Mouse (Mus musculus): Measurements from ENCODE around the gene Syne2. TPM values are rescaled to one million over a fixed set of nuclear protein-coding genes. Genes with fewer than 3 reads are reported as not detected.
"Not testable (repeated sequence)": the region's sequence is repeated elsewhere in the genome, so short reads cannot be mapped to it uniquely, and the experiment has no call there.

Gene Syne2
- polyA plus RNA-seq, 1 experiment = 82.0 TPM

DNA sequence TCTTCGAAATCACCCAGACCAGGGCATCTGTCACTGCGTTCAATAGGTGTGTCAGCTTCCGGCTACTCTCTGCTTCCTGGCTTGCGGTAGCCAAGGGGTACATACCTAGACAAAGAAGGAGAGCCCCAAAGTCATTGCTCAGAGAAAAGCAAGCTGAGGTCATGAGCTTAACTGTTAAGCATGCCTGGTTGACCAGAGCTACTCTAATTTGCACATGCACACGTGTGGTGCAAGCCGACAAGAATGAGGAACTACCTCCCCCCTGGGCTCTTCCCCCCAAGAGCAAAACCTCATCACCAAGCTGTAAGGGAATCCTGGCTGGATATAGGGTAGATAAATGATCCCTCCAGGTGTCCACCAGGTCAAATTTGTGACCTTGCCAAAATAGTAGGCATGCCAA lies 305.3 kb downstream of the Syne2 start:
- whole genome bisulfite sequencing = 85% methylated on average over 6 of the region's 6 CpGs

DNA sequence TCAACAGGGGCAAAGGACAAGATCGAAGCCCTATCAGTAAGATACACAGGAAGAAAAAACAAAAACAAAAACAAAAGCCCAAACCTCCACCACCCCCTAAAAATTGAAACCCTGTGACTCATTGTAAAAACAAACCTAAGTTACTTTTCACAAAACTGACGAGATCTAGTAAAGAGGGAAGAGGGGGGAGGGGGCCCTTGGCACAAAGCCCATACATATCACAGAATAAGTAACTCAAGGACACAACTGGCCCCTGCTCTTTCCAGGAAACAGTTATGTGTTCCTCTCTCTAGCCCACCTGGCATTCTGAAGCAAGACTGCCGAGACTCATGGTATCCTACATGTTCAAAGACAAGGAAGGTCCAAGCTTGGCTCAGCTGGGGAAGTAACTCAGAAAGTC lies 310.4 kb downstream of the Syne2 start:
- Histone ChIP-seq H3K4me3 (replicated peaks; ENCODE audit: extremely low read depth, low read depth, low read length) (no peak overlapping the region), H3K4me1 (ENCODE audit: control insufficient read depth, insufficient read depth, low read length) (no peaks in the 10 kb centered on the region)
- no peak for DNase-seq
- WGBS = 41% methylated on average over 3 of the region's 3 CpGs
- TF ChIP-seq POLR2A (IDR thresholded peaks at IDR 0.05; ENCODE audit: borderline replicate concordance, extremely low read depth, low read depth, low read length) (no peak), CTCF (IDR thresholded peaks at IDR 0.05; ENCODE audit: insufficient read depth, low read length) (no peak)

More for the DNA sequence above, 305.3 kb downstream of the Syne2 start:
- no peak overlapping the region for H3K4me3 ChIP-seq (replicated peaks; ENCODE audit: extremely low read depth, low read depth, low read length)
- no peak for DNase-seq
- TF ChIP-seq POLR2A (IDR thresholded peaks at IDR 0.05; ENCODE audit: borderline replicate concordance, extremely low read depth, low read depth, low read length) = no peak
- TF ChIP-seq CTCF (IDR thresholded peaks at IDR 0.05; ENCODE audit: insufficient read depth, low read length) = no peak
- H3K4me1 ChIP-seq (ENCODE audit: control insufficient read depth, insufficient read depth, low read length) = no peaks in the 10 kb centered on the region

DNA sequence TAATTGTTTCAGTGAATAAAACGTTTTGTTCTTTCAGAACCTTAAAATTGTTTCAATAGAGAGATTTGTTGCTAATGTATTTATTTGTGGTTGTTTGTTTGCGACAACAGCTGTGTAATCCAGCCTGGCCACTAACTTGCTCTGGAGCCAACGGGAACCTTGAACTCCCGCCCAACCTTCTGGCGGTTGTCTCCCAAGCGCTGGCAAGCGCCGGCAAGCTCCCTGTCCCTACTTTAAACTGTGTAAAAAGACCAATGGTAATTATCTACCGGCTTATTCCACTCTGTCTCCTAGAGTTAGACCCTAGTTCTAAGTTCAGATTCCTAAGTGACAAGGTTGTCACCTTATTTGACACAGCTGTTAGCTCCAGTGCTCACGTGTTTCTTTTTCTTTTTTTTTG lies 310.9 kb downstream of the Syne2 start:
- Histone ChIP-seq H3K4me1 (ENCODE audit: control insufficient read depth, insufficient read depth, low read length) (no peaks in the 10 kb centered on the region), H3K4me3 (replicated peaks; ENCODE audit: extremely low read depth, low read depth, low read length) (no peak overlapping the region)
- no peak for DNase-seq
- WGBS = 65% methylated on average over 10 of the region's 10 CpGs
- TF ChIP-seq POLR2A (IDR thresholded peaks at IDR 0.05; ENCODE audit: borderline replicate concordance, extremely low read depth, low read depth, low read length) (no peak), CTCF (IDR thresholded peaks at IDR 0.05; ENCODE audit: insufficient read depth, low read length) (no peak)

DNA sequence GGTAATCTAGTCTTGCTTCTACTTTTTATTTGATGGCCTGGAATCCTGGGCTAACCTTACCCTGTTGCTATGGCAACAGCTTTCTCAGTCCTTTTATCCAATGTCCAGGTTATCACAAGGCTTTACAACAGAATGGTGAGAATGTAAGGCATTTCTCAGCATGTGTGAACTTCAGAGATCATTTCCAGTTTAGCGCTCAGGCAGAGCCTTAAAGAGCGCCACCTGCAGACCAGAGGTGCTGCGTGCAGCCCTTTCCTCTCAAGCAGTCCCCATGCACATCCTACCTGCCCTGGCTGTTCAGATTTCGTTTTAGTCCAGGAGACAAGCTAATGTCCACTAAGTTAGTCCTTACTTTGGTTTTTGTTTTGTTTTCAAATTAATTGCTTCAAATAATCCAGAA lies 312.3 kb downstream of the Syne2 start:
- Histone ChIP-seq H3K4me3 (replicated peaks; ENCODE audit: extremely low read depth, low read depth, low read length) (no peak overlapping the region), H3K4me1 (ENCODE audit: control insufficient read depth, insufficient read depth, low read length) (no peaks in the 10 kb centered on the region)
- 37% methylated on average over 4 of the region's 4 CpGs for WGBS
- TF ChIP-seq POLR2A (IDR thresholded peaks at IDR 0.05; ENCODE audit: borderline replicate concordance, extremely low read depth, low read depth, low read length) (no peak), CTCF (IDR thresholded peaks at IDR 0.05; ENCODE audit: insufficient read depth, low read length) (peak; percentile 79)
- peak; percentile 25 for DNase-seq

DNA sequence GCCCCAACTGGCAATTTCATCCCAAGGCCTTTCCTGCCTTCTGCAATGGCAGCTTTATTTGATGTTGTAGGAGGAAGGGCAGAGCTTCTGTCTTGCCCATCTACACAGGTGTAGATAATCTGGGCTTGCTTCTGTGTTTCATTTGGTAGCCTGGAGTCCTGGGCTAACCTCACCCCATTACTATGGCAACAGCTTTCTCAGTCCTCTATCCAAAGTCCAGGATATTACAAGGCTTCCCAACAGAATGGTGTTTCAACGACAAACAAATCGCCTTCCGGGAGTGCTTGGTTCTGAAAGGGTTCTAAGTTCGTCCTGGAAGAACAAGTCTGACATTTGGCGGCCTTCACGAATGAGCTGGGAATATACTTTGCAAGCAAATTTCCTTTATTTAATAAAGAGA lies 313.0 kb downstream of the Syne2 start:
- H3K4me3 ChIP-seq (replicated peaks; ENCODE audit: extremely low read depth, low read depth, low read length) = no peak overlapping the region
- no peaks in the 10 kb centered on the region for H3K4me1 ChIP-seq (ENCODE audit: control insufficient read depth, insufficient read depth, low read length)
- TF ChIP-seq CTCF (IDR thresholded peaks at IDR 0.05; ENCODE audit: insufficient read depth, low read length) (no peak), POLR2A (IDR thresholded peaks at IDR 0.05; ENCODE audit: borderline replicate concordance, extremely low read depth, low read depth, low read length) (no peak)
- no peak for DNase-seq
- 82% methylated on average over 6 of the region's 6 CpGs for WGBS

DNA sequence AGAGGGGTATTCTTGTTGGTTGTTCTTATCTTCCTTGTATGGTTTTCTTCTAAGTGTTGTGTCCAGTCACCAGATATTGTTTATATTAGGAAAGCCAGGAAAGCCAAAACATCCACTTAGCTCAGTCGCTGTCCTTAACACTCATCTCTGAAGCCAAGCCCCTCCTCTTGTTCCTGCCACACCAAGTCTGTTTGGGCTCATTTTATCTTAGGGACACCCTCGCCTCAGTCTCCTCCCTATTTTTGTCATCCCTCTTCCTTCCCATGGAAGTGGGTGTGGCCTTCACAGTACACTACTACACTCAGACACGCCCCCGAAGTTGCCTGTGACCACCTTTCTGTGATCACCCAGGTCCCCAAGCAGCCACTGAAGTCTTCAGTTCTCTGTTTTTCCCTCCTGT lies 314.7 kb downstream of the Syne2 start:
- H3K4me1 ChIP-seq (ENCODE audit: control insufficient read depth, insufficient read depth, low read length) = no peaks in the 10 kb centered on the region
- no peak for TF ChIP-seq CTCF (IDR thresholded peaks at IDR 0.05; ENCODE audit: insufficient read depth, low read length)
- TF ChIP-seq POLR2A (IDR thresholded peaks at IDR 0.05; ENCODE audit: borderline replicate concordance, extremely low read depth, low read depth, low read length) = no peak
- WGBS = 52% methylated on average over 4 of the region's 4 CpGs
- no peak overlapping the region for H3K4me3 ChIP-seq (replicated peaks; ENCODE audit: extremely low read depth, low read depth, low read length)
- no peak for DNase-seq

DNA sequence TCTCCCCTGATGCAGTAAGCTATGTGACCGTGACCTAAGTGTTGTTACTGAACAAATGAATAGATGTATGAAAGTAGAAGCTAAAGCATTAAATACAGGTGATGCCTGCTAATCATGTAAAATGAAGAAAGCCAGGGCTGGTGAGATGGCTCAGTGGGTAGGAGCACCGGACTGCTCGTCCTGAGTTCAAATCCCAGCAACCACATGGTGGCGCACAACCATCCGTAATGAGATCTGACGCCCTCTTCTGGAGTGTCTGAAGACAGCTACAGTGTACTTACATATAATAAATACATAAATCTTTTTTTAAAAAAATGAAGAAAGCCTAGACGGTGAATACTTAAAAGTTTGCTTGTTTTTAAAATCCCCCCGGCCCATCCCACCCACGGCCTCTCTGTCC lies 315.1 kb downstream of the Syne2 start:
- not testable (repeated sequence) for H3K4me3 ChIP-seq (replicated peaks; ENCODE audit: extremely low read depth, low read depth, low read length); H3K4me1 ChIP-seq (ENCODE audit: control insufficient read depth, insufficient read depth, low read length); DNase-seq
- WGBS = 84% methylated on average over 9 of the region's 9 CpGs

GRCm38 (mm10) chr12:76136701-76137100 lies 318.8 kb downstream of the Syne2 start:
- DNase-seq = no peak
- WGBS = 54% methylated on average over 6 of the region's 6 CpGs
- H3K4me1 ChIP-seq (ENCODE audit: control insufficient read depth, insufficient read depth, low read length) = no peaks in the 10 kb centered on the region
- H3K4me3 ChIP-seq (replicated peaks; ENCODE audit: extremely low read depth, low read depth, low read length) = no peak overlapping the region
- TF ChIP-seq POLR2A (IDR thresholded peaks at IDR 0.05; ENCODE audit: borderline replicate concordance, extremely low read depth, low read depth, low read length) = no peak
- no peak for TF ChIP-seq CTCF (IDR thresholded peaks at IDR 0.05; ENCODE audit: insufficient read depth, low read length)

- H3K4me3 ChIP-seq (replicated peaks; ENCODE audit: extremely low read depth, low read depth, low read length); DNase-seq; H3K4me1 ChIP-seq (ENCODE audit: control insufficient read depth, insufficient read depth, low read length): not testable (repeated sequence)
- WGBS = 13% methylated on average over 30 of the region's 30 CpGs
Observed at GRCm38 (mm10) chr12:76152389-76152788, 334.5 kb downstream of the Syne2 start.

Other genes with a start within 250 kb of the Syne2 start
- 13.8 and 23.3 TPM in 2 replicates for gene Ppp2r5e, start 221.9 kb upstream of the Syne2 start, polyA plus RNA-seq (2012; rRNA removed)
- gene Wdr89, start 148.6 kb upstream of the Syne2 start, polyA plus RNA-seq (2012; rRNA removed) = 1.3 and 2.0 TPM in 2 replicates
- 31.1 and 35.2 TPM in 2 replicates for gene Sgpp1, start 82.4 kb upstream of the Syne2 start, polyA plus RNA-seq (2012; rRNA removed)